Mouse (Mus musculus): ENCODE measurements at regions not wholly inside any gene's neighbourhood (a gene's known extent, or its start where the extent isn't known, plus 50 kb on each side); places are given as distances from the start of the nearest gene placed in this dataset.

GRCm38 (mm10) chr3:47348451-47348850 lies 900.4 kb upstream of the Pabpc4l start:
- H3K27ac ChIP-seq (replicated peaks; ENCODE audit: low read depth, low read length) = no peak overlapping the region
- no peaks in the 10 kb centered on the region for H3K9me3 ChIP-seq (ENCODE audit: control insufficient read depth, low read length)
- no peak for TF ChIP-seq POLR2A (IDR thresholded peaks at IDR 0.05; ENCODE audit: borderline replicate concordance, extremely low read depth, insufficient read depth, insufficient read length)

GRCm38 (mm10) chr3:47316356-47317028 lies 868.5 kb upstream of the Pabpc4l start:
- WGBS = 61% methylated on average over 2 of the region's 2 CpGs
- no peak for TF ChIP-seq POLR2A (IDR thresholded peaks at IDR 0.05; ENCODE audit: borderline replicate concordance, extremely low read depth, insufficient read depth, insufficient read length)

More at GRCm38 (mm10) chr3:47348451-47348850, 900.4 kb upstream of the Pabpc4l start:
- H3K4me2 ChIP-seq (replicated peaks; ENCODE audit: low read depth, low read length, severe bottlenecking) = no peak overlapping the region
- H3K36me3 ChIP-seq (ENCODE audit: control insufficient read depth, insufficient read depth, low read length) = no peaks in the 10 kb centered on the region
- no peak overlapping the region for H3K9ac ChIP-seq (ENCODE audit: low read depth, low read length, severe bottlenecking)
- ATAC-seq (ENCODE audit: low FRiP score, low read depth) (no peak), DNase-seq (ENCODE audit: low spot score) (no peak)
- H3K27me3 ChIP-seq (ENCODE audit: control insufficient read depth, insufficient read depth, low read length) = no peaks in the 10 kb centered on the region
- no peaks in the 10 kb centered on the region for H3K4me1 ChIP-seq (ENCODE audit: control insufficient read depth, insufficient read depth, low read length)
- H3K4me3 ChIP-seq (replicated peaks; ENCODE audit: low read length) = no peak overlapping the region

GRCm38 (mm10) chr3:47281783-47282182 lies 833.8 kb upstream of the Pabpc4l start:
- WGBS = 28% methylated on average over 1 of the region's 1 CpGs
- H3K27me3 ChIP-seq (ENCODE audit: control insufficient read depth, insufficient read depth, low read length) = no peaks in the 10 kb centered on the region
- H3K4me3 ChIP-seq (replicated peaks; ENCODE audit: low read length) = no peak overlapping the region
- no peaks in the 10 kb centered on the region for H3K36me3 ChIP-seq (ENCODE audit: control insufficient read depth, insufficient read depth, low read length)
- no peak overlapping the region for H3K9ac ChIP-seq (ENCODE audit: low read depth, low read length, severe bottlenecking)
- no peak for TF ChIP-seq POLR2A (IDR thresholded peaks at IDR 0.05; ENCODE audit: borderline replicate concordance, extremely low read depth, insufficient read depth, insufficient read length)
- ATAC-seq (ENCODE audit: low FRiP score, low read depth) = no peak
- no peak overlapping the region for H3K27ac ChIP-seq (replicated peaks; ENCODE audit: low read depth, low read length)
- no peak for DNase-seq (ENCODE audit: low spot score)
- no peaks in the 10 kb centered on the region for H3K9me3 ChIP-seq (ENCODE audit: control insufficient read depth, low read length)
- H3K4me1 ChIP-seq (ENCODE audit: control insufficient read depth, insufficient read depth, low read length) = no peaks in the 10 kb centered on the region
- no peak overlapping the region for H3K4me2 ChIP-seq (replicated peaks; ENCODE audit: low read depth, low read length, severe bottlenecking)

More at GRCm38 (mm10) chr3:47316356-47317028, 868.5 kb upstream of the Pabpc4l start:
- no peak overlapping the region for H3K27ac ChIP-seq (replicated peaks; ENCODE audit: low read depth, low read length)
- no peaks in the 10 kb centered on the region for H3K27me3 ChIP-seq (ENCODE audit: control insufficient read depth, insufficient read depth, low read length)
- H3K4me2 ChIP-seq (replicated peaks; ENCODE audit: low read depth, low read length, severe bottlenecking) = no peak overlapping the region
- H3K36me3 ChIP-seq (ENCODE audit: control insufficient read depth, insufficient read depth, low read length) = no peaks in the 10 kb centered on the region
- H3K4me1 ChIP-seq (ENCODE audit: control insufficient read depth, insufficient read depth, low read length) = no peaks in the 10 kb centered on the region
- no peaks in the 10 kb centered on the region for H3K9me3 ChIP-seq (ENCODE audit: control insufficient read depth, low read length)
- H3K9ac ChIP-seq (ENCODE audit: low read depth, low read length, severe bottlenecking) = no peak overlapping the region
- no peak overlapping the region for H3K4me3 ChIP-seq (replicated peaks; ENCODE audit: low read length)
- DNase-seq (ENCODE audit: low spot score) = peak; percentile 33
- ATAC-seq (ENCODE audit: low FRiP score, low read depth) = no peak

- no peak for DNase-seq (ENCODE audit: low spot score)
- Histone ChIP-seq H3K27ac (replicated peaks; ENCODE audit: low read depth, low read length) (no peak overlapping the region), H3K9me3 (ENCODE audit: control insufficient read depth, low read length) (no peaks in the 10 kb centered on the region), H3K4me3 (replicated peaks; ENCODE audit: low read length) (no peak overlapping the region), H3K36me3 (ENCODE audit: control insufficient read depth, insufficient read depth, low read length) (no peaks in the 10 kb centered on the region), H3K4me1 (ENCODE audit: control insufficient read depth, insufficient read depth, low read length) (no peaks in the 10 kb centered on the region), H3K9ac (ENCODE audit: low read depth, low read length, severe bottlenecking) (no peak overlapping the region), H3K27me3 (ENCODE audit: control insufficient read depth, insufficient read depth, low read length) (no peaks in the 10 kb centered on the region), H3K4me2 (replicated peaks; ENCODE audit: low read depth, low read length, severe bottlenecking) (no peak overlapping the region)
- ATAC-seq (ENCODE audit: low FRiP score, low read depth) = no peak
- no peak for TF ChIP-seq POLR2A (IDR thresholded peaks at IDR 0.05; ENCODE audit: borderline replicate concordance, extremely low read depth, insufficient read depth, insufficient read length)
- WGBS = 51% methylated on average over 5 of the region's 5 CpGs
These were observed 832.3 kb upstream of the Pabpc4l start for GRCm38 (mm10) chr3:47280270-47280669.

GRCm38 (mm10) chr3:47241030-47241429 lies 793.0 kb upstream of the Pabpc4l start:
- H3K36me3 ChIP-seq (ENCODE audit: control insufficient read depth, insufficient read depth, low read length) = no peaks in the 10 kb centered on the region
- WGBS = 88% methylated on average over 3 of the region's 3 CpGs
- no peak for ATAC-seq (ENCODE audit: low FRiP score, low read depth)

More at GRCm38 (mm10) chr3:47241030-47241429, 793.0 kb upstream of the Pabpc4l start:
- Histone ChIP-seq H3K9ac (ENCODE audit: low read depth, low read length, severe bottlenecking) (no peak overlapping the region), H3K9me3 (ENCODE audit: control insufficient read depth, low read length) (no peaks in the 10 kb centered on the region), H3K4me3 (replicated peaks; ENCODE audit: low read length) (no peak overlapping the region), H3K27ac (replicated peaks; ENCODE audit: low read depth, low read length) (no peak overlapping the region), H3K27me3 (ENCODE audit: control insufficient read depth, insufficient read depth, low read length) (no peaks in the 10 kb centered on the region), H3K4me2 (replicated peaks; ENCODE audit: low read depth, low read length, severe bottlenecking) (no peak overlapping the region), H3K4me1 (ENCODE audit: control insufficient read depth, insufficient read depth, low read length) (no peaks in the 10 kb centered on the region)
- TF ChIP-seq POLR2A (IDR thresholded peaks at IDR 0.05; ENCODE audit: borderline replicate concordance, extremely low read depth, insufficient read depth, insufficient read length) = no peak
- no peak for DNase-seq (ENCODE audit: low spot score)

All from limb, embryonic 14.5 days (tissue).